Mouse (Mus musculus) lung, adult 2 months (tissue): ENCODE data around the gene C530025M09Rik.

Experiments
- CTCF ChIP-seq: fragments of 200-500 bp; IDR thresholded peaks from 2 replicates; pipeline ENCODE4 v1.5.1; 2011; ENCODE audit warnings: mild to moderate bottlenecking, low read length, control low read depth; ENCODE audit not compliant: insufficient read depth
- POLR2A ChIP-seq: fragments of 200-500 bp; IDR thresholded peaks from 2 replicates; pipeline ENCODE4 v1.6.1; 2011; ENCODE audit warnings: low read depth, mild to moderate bottlenecking, control low read depth, low read length, borderline replicate concordance; ENCODE audit errors: extremely low read depth

GRCm38 (mm10) chr2:149861002-149861401, 30.0 kb upstream of the C530025M09Rik start:
- TF ChIP-seq CTCF = no peak
- TF ChIP-seq POLR2A = no peak
